Mouse (Mus musculus) embryo, embryonic 11.5 days (tissue): Measurements from ENCODE around the gene Dnaaf2.
A peak's percentile ranks its signal among the peaks of the same experiment; 100 is the strongest.
"Not testable (repeated sequence)": the region's sequence is repeated elsewhere in the genome, so short reads cannot be mapped to it uniquely, and the experiment has no call there.

Source experiments
- DNase-seq: peaks from one replicate; pipeline ENCODE4 v3.0.0-alpha.2; 2012; ENCODE audit warnings: low read depth, low spot score

Dnaaf2 gene

DNA sequence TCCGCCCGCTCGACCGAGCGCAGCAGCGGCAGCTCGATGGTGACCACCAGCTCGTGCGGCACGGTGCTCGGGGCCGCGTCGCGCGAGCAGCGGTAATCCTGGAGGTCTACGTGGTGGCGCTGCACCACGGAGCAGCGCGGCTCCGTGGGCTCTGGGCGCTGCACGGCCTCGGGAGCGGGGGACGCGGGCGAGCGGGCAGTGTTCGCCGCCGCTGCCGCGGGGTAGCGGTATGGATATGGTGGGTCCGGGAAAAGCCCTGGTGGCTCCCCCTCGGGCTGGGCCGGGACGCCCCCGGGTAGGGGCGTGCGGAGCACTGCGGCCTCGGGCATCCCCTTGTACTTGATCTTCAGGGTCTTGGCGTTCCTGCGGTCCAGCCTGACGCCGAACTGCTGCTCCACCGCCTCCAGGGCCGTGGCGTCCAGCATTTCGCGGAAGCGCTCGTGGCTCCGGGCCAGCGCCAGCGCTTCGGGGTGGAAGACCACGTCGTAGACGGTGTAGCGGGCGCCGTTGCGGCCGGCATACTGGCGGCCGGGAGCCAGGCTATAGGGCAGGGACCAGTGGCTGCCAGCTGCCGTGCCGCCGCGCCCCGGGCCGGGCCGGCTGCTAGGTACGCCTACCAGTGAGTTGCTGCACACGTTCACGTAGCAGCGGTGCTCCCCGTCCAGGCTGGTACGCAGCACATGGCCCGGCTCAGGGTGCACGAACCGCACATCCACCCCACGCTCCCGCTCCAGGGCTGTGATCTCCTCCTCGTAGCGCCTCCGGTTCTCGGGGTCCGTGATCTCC, 658 bp downstream of the Dnaaf2 start:
- DNase-seq: no peak

DNA sequence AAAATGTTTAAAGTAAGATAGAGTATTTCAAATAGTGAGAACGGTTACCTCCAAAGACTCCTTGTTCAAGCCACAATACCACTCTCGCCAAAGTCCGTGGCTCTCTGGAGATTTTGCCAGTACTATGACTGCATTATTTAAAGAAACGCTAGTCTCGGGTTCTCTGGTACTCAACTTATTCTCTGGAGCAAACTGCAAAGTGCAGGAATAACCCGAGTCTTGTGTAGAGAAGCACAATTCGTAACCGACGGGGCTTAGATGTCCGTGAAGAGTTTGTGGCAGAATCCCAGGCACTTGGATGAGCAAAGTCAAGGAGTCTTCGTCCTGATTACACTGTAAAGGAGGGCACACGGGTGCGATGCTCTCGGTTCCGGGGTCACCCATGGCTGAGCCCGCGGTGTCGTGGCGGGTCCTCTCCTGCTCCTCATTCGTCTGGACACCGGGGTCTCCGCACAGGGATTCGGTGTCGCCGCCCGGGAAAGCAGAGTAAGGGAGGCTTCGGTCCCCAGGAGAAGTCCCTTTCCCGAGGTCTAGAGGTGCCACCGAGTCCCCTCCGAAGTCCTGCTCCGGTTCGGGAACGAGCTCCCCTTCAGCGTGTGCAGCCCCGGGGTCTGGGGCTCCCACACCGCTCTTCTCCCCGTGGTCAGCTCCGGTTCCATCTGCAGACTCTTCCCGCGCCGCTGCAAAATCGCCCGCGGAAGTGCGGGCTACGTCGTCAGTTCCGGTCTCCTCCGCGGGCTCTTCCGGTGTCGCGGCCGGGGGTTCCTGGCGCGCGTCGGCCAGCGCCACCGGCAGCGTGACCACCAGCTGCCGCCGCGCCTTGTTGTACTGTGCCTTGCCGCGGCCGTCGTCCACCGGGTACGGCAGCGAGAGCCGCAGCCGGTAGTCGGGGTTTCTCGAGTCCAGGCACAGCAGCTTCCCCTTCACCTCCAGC, 1.5 kb downstream of the Dnaaf2 start, which contains the start of gene Gm49383:
Gene Gm49383 (minus strand): TSS at position 661 of the 934 bp plus-strand sequence.
- DNase-seq: peak; percentile 54

- no peak for DNase-seq
These were observed 5.6 kb downstream of the Dnaaf2 start for GRCm38 (mm10) chr12:69192637-69193036.

DNA sequence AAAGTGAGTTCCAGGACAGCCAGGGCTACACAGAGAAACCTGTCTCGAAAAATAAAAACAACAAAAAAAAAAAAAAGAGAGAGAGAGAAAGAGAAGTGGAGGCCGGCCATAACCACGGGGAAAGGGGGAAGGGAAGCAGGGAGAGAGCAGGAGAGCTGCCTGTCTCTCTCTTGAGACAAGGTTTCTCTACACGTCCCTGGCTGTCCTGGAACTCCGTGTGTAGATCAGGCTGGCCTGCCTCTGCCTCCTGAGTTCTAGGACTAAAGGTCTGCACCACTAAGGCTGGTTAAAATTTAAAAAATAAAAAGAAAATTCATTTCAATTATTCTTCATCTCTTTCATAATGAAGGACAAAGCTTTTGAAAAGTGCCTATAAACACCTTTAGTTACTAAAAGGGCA, 6.8 kb downstream of the Dnaaf2 start:
- no peak for DNase-seq

GRCm38 (mm10) chr12:69190522-69190921, 7.7 kb downstream of the Dnaaf2 start:
- DNase-seq: no peak

DNA sequence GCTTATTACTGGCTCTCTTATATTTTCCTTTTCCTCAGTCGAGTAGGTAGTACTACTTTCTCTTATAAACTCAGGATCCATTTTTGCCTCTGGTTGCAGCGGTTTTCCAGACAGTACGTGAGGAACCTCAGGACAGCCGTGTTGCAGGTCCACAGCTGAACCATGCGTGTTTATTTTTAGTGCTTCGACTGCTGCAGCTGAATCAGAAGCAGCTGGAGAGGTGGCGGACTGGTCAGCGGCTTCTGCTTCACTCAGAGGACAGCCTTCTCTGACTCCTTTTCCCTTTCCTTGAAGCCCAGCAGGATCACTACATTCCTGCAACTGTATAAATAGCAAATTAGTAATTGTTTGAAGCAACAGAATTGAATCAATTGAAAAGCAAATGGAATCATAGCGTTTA, 8.2 kb downstream of the Dnaaf2 start:
- no peak for DNase-seq

- no peak for DNase-seq
These were observed 11.3 kb downstream of the Dnaaf2 start for GRCm38 (mm10) chr12:69186811-69187471.

DNA sequence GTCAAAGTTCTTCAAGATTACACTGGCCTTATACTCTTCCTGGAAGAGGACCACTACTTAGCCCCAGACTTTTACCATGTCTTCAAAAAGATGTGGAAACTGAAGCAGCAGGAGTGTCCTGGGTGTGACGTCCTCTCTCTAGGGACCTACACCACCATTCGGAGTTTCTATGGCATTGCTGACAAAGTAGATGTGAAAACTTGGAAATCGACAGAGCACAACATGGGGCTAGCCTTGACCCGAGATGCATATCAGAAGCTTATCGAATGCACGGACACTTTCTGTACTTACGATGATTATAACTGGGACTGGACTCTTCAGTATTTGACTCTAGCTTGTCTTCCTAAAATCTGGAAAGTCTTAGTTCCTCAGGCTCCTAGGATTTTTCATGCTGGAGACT, 12.9 kb downstream of the Dnaaf2 start:
- no peak for DNase-seq

DNA sequence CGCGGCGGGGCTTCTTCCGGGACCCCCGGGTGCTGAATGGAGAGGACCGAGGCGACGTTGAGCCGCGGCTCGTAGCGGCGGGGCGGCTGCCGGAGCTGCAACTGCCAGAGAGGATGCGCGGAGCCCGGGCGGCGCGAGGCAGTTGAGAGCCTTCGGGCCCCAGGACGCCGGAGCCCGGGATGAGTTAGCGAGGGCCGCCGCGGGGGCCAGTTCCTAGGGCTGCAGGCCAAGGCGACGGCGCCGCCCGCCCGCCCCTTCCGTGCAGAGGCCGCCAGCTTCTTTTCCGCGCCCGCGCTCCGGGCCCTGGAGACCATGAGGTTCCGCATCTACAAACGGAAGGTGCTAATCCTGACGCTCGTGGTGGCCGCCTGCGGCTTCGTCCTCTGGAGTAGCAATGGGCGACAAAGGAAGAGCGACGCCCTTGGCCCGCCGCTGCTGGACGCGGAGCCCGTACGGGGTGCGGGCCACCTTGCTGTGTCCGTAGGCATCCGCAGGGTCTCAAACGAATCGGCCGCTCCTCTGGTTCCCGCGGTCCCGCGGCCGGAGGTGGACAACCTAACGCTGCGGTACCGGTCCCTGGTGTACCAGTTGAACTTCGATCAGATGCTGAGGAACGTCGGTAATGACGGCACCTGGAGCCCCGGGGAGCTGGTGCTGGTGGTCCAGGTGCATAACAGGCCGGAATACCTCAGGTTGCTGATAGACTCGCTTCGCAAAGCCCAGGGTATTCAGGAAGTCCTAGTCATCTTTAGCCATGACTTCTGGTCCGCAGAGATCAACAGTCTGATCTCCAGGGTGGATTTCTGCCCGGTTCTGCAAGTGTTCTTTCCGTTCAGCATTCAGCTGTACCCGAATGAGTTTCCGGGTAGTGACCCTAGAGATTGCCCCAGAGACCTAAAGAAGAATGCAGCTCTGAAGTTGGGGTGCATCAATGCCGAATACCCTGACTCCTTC, 13.6 kb downstream of the Dnaaf2 start:
- DNase-seq: no peak

- DNase-seq: peak; percentile 97
These were observed 14.5 kb downstream of the Dnaaf2 start, which contains the start of the genes Rpl36al and Mgat2 for GRCm38 (mm10) chr12:69183583-69184308. Gene Rpl36al, minus strand, starts transcription at chr12:69184083. Gene Mgat2, plus strand, starts transcription at chr12:69184157.

DNA sequence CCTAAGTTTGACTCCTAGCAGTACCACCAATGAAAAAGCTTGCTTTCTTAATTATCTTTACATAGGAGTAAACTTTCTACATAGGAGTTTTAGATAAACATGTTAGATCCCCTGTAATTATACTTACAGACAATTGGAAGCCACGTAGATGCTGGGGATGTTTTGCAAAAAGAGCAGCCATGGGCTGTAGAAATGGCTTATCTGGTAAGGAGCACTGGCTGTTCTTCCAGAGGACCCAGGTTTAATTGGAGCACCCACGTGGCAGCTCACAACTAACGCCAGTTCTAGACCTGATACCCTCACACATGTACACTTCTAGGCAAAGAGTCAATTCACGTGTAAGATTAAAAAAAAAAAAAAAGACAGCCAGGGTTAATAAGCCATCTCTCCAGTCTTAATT, 16.4 kb downstream of the Dnaaf2 start:
- DNase-seq: no peak

DNA sequence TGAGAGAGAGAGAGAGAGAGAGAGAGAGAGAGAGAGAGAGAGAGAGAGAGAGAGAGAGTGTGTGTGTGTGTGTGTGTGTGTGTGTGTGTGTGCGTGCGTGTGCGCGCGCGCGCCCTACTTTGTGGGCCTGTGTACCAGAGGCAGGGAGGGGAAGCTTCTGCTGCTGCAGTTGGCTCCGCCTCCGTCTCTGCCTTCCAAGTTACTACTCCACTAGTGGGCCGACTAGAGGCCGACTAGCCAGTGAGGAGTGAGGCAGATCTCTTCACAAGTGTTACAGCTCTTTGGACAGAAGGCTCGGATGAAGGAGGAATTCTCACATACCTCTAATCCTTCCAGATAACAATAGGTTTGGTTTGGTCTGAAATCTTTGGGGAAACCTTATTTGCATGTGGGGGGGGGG, 18.9 kb downstream of the Dnaaf2 start:
- DNase-seq: no peak

DNA sequence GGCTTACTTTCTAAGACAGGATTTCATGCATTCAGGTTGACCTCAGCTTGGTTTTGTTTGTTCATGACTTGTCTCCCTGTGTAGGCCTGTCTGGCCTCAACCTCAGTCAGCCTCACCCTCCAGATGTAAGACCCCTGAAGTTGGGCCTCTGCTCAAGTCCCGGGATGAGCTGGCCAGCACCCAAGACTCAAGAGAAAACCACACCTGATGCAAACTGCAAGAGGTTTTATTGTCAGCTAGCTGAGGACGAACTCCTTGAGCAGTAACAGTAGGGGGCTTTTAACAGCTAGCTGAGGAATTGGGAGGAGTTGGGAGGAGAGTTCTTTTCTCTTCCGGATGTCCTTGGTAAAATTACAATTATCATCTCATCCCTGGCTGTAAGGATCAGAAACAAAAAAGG, 20.7 kb downstream of the Dnaaf2 start:
- no peak for DNase-seq

DNA sequence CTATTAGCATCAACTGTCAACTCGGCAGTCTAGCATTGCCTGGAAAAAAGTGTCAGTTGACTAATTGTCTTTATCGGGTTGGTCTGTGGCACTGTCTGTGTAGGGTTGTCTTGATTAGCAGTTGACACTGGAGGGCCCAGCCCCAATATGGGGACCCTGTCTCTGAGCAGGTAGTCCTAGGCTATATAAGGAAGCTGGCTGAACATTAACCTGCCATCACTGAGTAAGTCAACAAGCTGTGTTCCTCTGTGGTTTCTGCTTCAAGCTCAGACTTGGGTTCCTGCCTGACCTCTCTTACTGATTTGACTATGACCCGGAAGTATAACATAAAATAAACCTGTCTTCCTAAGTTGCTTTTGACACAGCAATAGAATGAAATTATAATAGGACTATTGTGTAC, 22.3 kb downstream of the Dnaaf2 start:
- DNase-seq: no peak

- DNase-seq: no peak
These were observed 26.9 kb downstream of the Dnaaf2 start for GRCm38 (mm10) chr12:69171307-69171706.

DNA sequence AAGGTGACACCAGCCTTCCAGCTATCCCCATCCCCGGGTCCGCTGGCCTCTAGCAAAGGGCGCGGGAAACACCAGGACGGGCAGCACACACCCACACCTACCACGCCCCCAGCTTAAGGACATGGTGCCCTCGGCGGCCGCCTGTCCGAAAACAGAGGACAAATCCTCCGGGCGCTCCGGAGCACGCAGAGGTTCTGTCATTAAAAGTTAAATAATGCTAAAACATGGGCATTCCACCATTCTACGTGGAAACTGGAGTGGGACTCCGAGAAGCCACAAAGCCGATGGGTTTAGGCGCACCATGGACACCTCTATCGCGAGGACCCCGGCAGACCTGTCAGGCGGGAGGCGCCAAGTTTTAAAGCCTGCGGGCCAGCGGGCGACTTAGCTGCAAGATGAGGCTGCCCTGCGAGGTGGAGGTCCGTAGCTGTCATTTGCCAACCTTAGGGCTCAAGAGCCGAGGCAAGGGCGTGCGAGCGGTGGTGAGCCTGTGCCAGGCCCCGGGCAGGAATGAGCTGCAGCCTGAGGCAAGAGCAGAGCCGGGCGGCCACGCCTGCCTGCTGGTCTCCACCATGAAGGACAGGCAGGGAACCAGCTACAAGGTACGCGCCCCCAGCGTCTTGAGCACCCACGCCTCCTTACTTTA, 29.6 kb downstream of the Dnaaf2 start, which contains the start of gene Lrr1:
Gene Lrr1 (plus strand): TSS at position 354 of the 646 bp plus-strand sequence.
- peak; percentile 65 for DNase-seq

DNA sequence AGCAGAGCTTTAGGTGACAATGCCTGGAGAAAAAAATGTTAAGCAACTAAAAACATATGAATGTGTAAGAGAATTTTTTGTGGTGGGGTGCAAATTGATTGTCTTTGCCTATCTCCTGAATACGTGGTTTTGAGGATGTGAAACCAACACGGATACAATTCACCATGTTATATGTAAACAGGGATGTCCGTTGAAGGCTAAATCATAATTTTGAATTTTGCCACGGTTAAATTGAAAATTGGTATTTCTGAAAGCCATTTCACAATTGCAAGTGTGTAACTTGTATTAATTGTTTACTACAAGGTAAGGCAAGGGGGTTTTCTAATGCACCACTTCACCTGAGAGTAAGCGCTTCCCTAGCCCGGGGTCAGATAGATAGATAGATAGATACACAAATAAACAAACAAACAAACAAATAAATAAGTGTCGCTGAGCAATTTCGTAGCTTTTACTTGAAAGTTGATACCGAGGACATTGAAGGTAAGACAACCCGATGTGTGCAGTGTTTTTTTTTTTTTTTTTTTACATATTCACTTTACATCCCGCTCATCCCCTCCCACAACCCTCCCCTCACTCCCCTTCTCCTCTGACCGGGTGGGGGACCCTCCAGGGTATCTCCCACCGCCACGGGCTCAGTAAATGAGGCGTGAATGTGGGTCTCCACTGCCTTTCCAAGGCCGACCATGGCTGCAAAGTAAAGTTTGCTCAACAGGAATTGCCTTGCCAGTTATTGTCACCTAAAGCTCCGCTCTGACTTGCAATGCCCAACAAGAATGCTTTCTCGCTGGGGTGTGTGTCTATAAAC, 30.4 kb downstream of the Dnaaf2 start:
- DNase-seq: no peak

- DNase-seq: not testable (repeated sequence)
These were observed 31.2 kb downstream of the Dnaaf2 start for GRCm38 (mm10) chr12:69166861-69167581.
